Mouse (Mus musculus) limb, embryonic 14.5 days (tissue): ENCODE data around the gene Nr2c2ap. TPM values are rescaled to one million over a fixed set of nuclear protein-coding genes. Genes with fewer than 3 reads are reported as not detected.

Experiments used
- ATAC-seq: fragments of 200-750 bp; cut with Nextera tagmentation; 2 replicates; pipeline ENCODE4 v1.8.0; 2017; ENCODE audit warnings: low read depth, moderate number of reproducible peaks, moderate TSS enrichment; ENCODE audit not compliant: low FRiP score
- DNase-seq: peaks from one replicate; pipeline ENCODE4 v3.0.0-alpha.2; 2015; ENCODE audit warnings: low spot score
- H3K27ac ChIP-seq: fragments of 300-500 bp; sonication (generic); replicated peaks from 2 replicates; pipeline ENCODE4 v1.5.1; 2014; ENCODE audit warnings: low read depth, mild to moderate bottlenecking, low read length, moderate library complexity, mixed read lengths
- H3K27me3 ChIP-seq: fragments of 300-500 bp; sonication (generic); 2 replicates; pipeline ENCODE4 v1.6.1; 2014; ENCODE audit warnings: low read length, mixed read lengths; ENCODE audit not compliant: control insufficient read depth, insufficient read depth
- H3K36me3 ChIP-seq: fragments of 300-500 bp; sonication (generic); 2 replicates; pipeline ENCODE4 v1.6.1; 2014; ENCODE audit warnings: mild to moderate bottlenecking, low read length, moderate library complexity, mixed read lengths; ENCODE audit not compliant: control insufficient read depth, insufficient read depth
- H3K4me1 ChIP-seq: fragments of 300-500 bp; sonication (generic); 2 replicates; pipeline ENCODE4 v1.6.1; 2014; ENCODE audit warnings: antibody characterized with exemption, low read length, mixed read lengths; ENCODE audit not compliant: control insufficient read depth, insufficient read depth
- H3K4me2 ChIP-seq: fragments of 300-500 bp; sonication (generic); replicated peaks from 2 replicates; pipeline ENCODE4 v1.6.1; 2014; ENCODE audit warnings: low read depth, mild to moderate bottlenecking, low read length, moderate library complexity; ENCODE audit not compliant: severe bottlenecking
- H3K4me3 ChIP-seq: fragments of 300-500 bp; sonication (generic); replicated peaks from 2 replicates; pipeline ENCODE4 v1.5.1; 2014; ENCODE audit warnings: low read length
- H3K9ac ChIP-seq: fragments of 300-500 bp; sonication (generic); 2 replicates; pipeline ENCODE4 v1.6.1; 2014; ENCODE audit warnings: mild to moderate bottlenecking, low read depth, low read length, moderate library complexity; ENCODE audit not compliant: severe bottlenecking
- H3K9me3 ChIP-seq: fragments of 300-500 bp; sonication (generic); 2 replicates; pipeline ENCODE4 v1.6.1; 2016; ENCODE audit warnings: low read length; ENCODE audit not compliant: control insufficient read depth
- POLR2A ChIP-seq: fragments of 200-500 bp; IDR thresholded peaks from 2 replicates; pipeline ENCODE4 v1.8.0; 2012; ENCODE audit warnings: inconsistent platforms, mild to moderate bottlenecking, moderate library complexity, borderline replicate concordance; ENCODE audit not compliant: insufficient read depth, insufficient read length; ENCODE audit errors: extremely low read depth
- WGBS: fragments of 180-500 bp; shearing (Covaris S2); extraction: QIAGEN DNeasy Blood & Tissue Kit; methylation state at CpG from one replicate; pipeline ENCODE4 v1.1.7; 2014; 5-methylcytosine and 5-hydroxymethylcytosine counted together
- polyA plus RNA-seq, 2 experiments: library from polyadenylated mRNA; depleted of rRNA in 1 of 2; stranded (reverse) in 1 of 2; unstranded in 1 of 2; fragments of >200 nt; fragmentation: Nextera tagmentation in 1 of 2; extraction: Ambion mirVana in 1 of 2; gene quantifications; 2 replicates each; pipeline versions ENCODE4 v1.2.1 to v1.2.3; 2012 to 2014

The Nr2c2ap gene
- polyA plus RNA-seq, 2 experiments: 19.3 to 20.8 TPM

DNA sequence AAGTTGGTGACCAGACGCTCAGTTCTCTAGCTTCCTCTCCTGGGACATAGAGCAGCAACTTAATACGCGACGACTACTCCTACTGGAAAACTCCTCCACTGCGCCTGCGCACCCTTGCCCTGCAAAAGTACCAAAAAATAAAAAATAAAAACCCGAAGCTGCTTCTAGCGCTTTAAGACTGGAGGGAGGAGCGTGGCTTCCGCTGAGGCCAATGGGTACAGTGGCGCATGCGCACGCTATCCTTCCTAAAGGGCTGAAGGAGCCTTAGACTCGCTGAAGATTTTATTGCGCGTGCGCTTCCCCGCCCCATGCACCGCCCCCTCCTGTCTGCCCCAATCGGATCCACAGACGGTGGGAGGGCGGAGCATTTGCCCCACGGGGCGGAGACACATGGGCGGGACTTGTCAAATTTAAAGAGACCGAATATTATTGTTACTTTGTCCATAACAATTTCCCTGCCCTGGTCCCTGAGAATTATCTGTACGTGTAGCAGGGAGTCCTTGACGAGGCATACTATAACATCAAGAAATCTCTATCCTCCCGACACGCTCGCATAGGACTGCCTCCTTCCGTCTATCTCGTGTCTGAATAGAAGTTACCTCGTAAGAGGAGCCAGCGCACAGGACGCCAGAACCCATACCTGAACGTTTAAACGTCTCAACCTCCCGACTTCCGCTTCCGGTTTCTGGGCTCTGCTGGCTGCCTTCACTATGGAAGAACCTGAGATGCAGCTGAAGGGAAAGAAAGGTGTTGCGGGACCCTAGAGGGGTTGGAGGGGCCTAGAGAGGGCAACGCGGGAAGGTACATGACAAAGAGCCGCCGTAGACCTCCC lies 8.1 kb downstream of the Nr2c2ap start, which contains the start of the genes Rfxank, Borcs8 and Mef2b:
TSS of gene Rfxank (minus strand) at position 129 of the 832 bp plus-strand sequence.
TSS of gene Borcs8 (plus strand) at position 474 of the 832 bp plus-strand sequence.
TSS of gene Mef2b (plus strand) at position 686 of the 832 bp plus-strand sequence.
- TF ChIP-seq POLR2A: peak; percentile 45; the same call in 1 of the 2 replicates
- Histone ChIP-seq H3K4me2 (peak within 1 kb of the TSS; percentile 53), H3K36me3 (peaks cover 42% of the 10 kb centered on the region), H3K27me3 (no peaks in the 10 kb centered on the region), H3K9ac (peak within 1 kb of the TSS; percentile 72), H3K4me3 (peak within 1 kb of the TSS; percentile 83), H3K27ac (peak within 1 kb of the TSS; percentile 71), H3K4me1 (peaks cover 13% of the 10 kb centered on the region), H3K9me3 (no peaks in the 10 kb centered on the region)
- ATAC-seq (peak; percentile 98), DNase-seq (peak; percentile 100)
- under 1% methylated on average over 46 of the region's 46 CpGs for WGBS

DNA sequence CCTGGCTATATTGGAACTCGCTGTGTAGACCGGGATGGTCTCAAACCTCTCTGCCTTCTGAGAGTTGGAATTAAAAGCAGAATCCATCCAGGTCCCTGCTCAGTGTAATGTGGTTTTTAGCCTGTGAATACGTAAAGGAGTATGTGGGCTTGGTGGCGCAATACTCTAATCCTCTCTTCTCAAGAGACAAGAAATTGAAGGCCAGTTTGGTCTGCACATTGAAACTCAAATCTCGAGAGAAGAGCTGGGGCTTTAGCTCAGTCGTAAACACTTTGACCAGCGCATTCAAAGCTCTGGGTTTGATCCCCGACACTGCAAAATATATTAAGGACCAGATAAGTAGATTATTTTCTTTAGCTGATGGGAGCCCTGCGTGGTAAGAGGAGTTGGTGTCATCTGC lies 8.8 kb downstream of the Nr2c2ap start:
- peak overlapping the region; percentile 53 for H3K4me2 ChIP-seq
- peak overlapping the region; percentile 83 for H3K4me3 ChIP-seq
- no peaks in the 10 kb centered on the region for H3K27me3 ChIP-seq
- peaks cover 42% of the 10 kb centered on the region for H3K36me3 ChIP-seq
- ATAC-seq (no peak), DNase-seq (no peak)
- H3K27ac ChIP-seq: peak overlapping the region; percentile 71
- TF ChIP-seq POLR2A: no peak
- peaks cover 13% of the 10 kb centered on the region for H3K4me1 ChIP-seq
- peak overlapping the region; percentile 72 for H3K9ac ChIP-seq
- no peaks in the 10 kb centered on the region for H3K9me3 ChIP-seq
- 8% methylated on average over 9 of the region's 9 CpGs for WGBS

DNA sequence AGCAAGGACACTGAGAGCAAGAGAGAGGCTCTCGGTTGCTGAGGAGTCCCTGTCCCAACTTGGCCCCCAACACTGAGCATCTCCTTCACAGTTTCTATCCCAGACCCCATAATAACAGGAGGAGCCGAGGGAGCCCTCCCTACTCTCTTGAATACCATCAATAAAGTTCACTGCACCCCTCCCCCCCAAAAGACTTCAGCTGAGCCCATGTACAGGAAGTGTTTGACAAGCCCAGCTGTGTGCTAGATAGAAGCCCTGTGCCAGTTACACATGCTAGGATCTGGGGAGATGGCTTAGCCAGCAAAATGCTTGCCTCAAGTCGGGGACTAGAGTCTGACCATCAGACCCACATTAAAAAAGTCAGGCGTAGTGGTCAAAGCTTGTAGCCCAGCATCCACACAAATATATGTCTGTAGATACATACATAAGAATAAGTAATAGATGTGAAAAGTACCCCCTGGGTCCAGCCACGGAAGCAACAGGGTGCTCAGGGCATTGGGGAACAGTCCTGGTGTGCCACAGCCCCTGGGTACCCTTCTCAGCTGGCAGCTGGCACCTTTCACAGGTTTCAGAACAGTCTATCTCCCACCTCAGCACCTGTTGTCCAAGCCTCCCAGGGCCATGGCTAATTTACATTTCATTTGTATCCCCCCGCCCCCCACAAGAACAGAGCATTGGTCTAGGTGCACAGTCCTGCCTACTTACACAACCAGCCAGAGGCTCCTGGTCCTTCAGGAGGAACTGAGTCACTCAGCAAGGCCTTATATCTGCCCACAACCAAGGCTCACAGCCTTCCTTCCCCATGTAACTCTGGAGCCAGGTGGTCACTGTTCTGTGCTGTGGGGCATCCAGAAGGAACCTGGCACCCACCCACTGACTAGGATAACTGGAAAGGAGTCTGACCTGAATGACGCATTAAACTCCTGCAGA lies 16.8 kb downstream of the Nr2c2ap start:
- no peak overlapping the region for H3K4me3 ChIP-seq
- peaks cover 40% of the 10 kb centered on the region for H3K36me3 ChIP-seq
- H3K4me2 ChIP-seq: no peak overlapping the region
- ATAC-seq (no peak), DNase-seq (no peak)
- H3K27me3 ChIP-seq: no peaks in the 10 kb centered on the region
- no peak overlapping the region for H3K27ac ChIP-seq
- no peaks in the 10 kb centered on the region for H3K9me3 ChIP-seq
- H3K9ac ChIP-seq: no peak overlapping the region
- WGBS: 88% methylated on average over 7 of the region's 7 CpGs
- no peak for TF ChIP-seq POLR2A
- no peaks in the 10 kb centered on the region for H3K4me1 ChIP-seq

DNA sequence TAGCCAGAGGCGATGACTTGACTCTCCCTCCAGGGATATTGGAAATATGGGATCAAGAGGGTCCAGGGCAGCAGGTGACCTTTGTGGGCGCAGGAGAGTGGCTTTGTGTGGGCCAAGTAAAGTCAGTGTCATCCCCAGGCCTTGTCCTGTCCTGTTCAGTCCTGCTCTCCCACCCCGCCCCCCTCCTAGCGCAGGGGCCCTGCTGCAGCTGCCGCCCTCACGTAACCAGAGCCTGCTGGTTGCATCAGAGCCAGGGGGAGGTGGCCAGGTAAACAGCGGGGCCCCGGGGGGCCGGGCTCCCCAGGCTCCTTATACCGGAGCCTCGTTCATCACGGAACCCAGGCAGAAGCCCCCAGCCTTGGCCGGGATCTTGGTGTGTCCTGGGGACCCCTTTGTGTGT lies 19.0 kb downstream of the Nr2c2ap start:
- no peaks in the 10 kb centered on the region for H3K9me3 ChIP-seq
- no peak overlapping the region for H3K9ac ChIP-seq
- 14% methylated on average over 13 of the region's 13 CpGs for WGBS
- no peaks in the 10 kb centered on the region for H3K4me1 ChIP-seq
- H3K4me2 ChIP-seq: 0 out of 2 replicates have a peak overlapping the region, but pooled peaks have one; percentile 10
- ATAC-seq (no peak), DNase-seq (no peak)
- peaks cover 21% of the 10 kb centered on the region for H3K36me3 ChIP-seq
- H3K4me3 ChIP-seq: no peak overlapping the region
- no peaks in the 10 kb centered on the region for H3K27me3 ChIP-seq
- no peak overlapping the region for H3K27ac ChIP-seq
- TF ChIP-seq POLR2A: no peak
